Mouse (Mus musculus) hindbrain, embryonic 14.5 days (tissue): ENCODE measurements at regions not wholly inside any gene's neighbourhood (a gene's known extent, or its start where the extent isn't known, plus 50 kb on each side); places are given as distances from the start of the nearest gene placed in this dataset.
A peak's percentile ranks its signal among the peaks of the same experiment; 100 is the strongest.

ENCODE experiments used
- ATAC-seq: fragments of 200-750 bp; cut with Nextera tagmentation; 2 replicates; pipeline ENCODE4 v1.8.0; 2017; ENCODE audit warnings: moderate number of reproducible peaks, mild to moderate bottlenecking, moderate TSS enrichment, moderate library complexity; ENCODE audit not compliant: low FRiP score
- DNase-seq: peaks from one replicate; pipeline ENCODE4 v3.0.0-alpha.2; 2015; ENCODE audit warnings: low spot score
- H3K27ac ChIP-seq: fragments of 300-500 bp; sonication (generic); 2 replicates; pipeline ENCODE4 v1.5.1; 2014; ENCODE audit warnings: mild to moderate bottlenecking, moderate library complexity
- H3K27me3 ChIP-seq: fragments of 300-500 bp; sonication (generic); 2 replicates; pipeline ENCODE4 v1.6.1; 2014; ENCODE audit warnings: mild to moderate bottlenecking, low read length, mixed read lengths; ENCODE audit not compliant: control insufficient read depth, insufficient read depth
- H3K36me3 ChIP-seq: fragments of 300-500 bp; sonication (generic); replicated peaks from 2 replicates; pipeline ENCODE4 v1.6.1; 2014; ENCODE audit not compliant: control insufficient read depth, insufficient read depth
- H3K4me1 ChIP-seq: fragments of 300-500 bp; sonication (generic); replicated peaks from 2 replicates; pipeline ENCODE4 v1.6.1; 2014; ENCODE audit warnings: antibody characterized with exemption, low read length, mixed read lengths; ENCODE audit not compliant: control insufficient read depth, insufficient read depth
- H3K4me2 ChIP-seq: fragments of 300-500 bp; sonication (generic); replicated peaks from 2 replicates; pipeline ENCODE4 v1.6.1; 2014; ENCODE audit warnings: mild to moderate bottlenecking, moderate library complexity
- H3K4me3 ChIP-seq: fragments of 300-500 bp; sonication (generic); replicated peaks from 2 replicates; pipeline ENCODE4 v1.5.1; 2014; ENCODE audit warnings: mild to moderate bottlenecking, low read length
- H3K9ac ChIP-seq: fragments of 300-500 bp; sonication (generic); 2 replicates; pipeline ENCODE4 v1.6.1; 2014
- H3K9me3 ChIP-seq: fragments of 300-500 bp; sonication (generic); 2 replicates; pipeline ENCODE4 v1.6.1; 2016; ENCODE audit warnings: low read length; ENCODE audit not compliant: control insufficient read depth
- WGBS: fragments of 180-500 bp; shearing (Covaris S2); extraction: QIAGEN DNeasy Blood & Tissue Kit; methylation state at CpG from one replicate; pipeline ENCODE4 v1.1.7; 2014; 5-methylcytosine and 5-hydroxymethylcytosine counted together

- peak; percentile 88 for DNase-seq
- H3K4me1 ChIP-seq = no peaks in the 10 kb centered on the region
- no peak for ATAC-seq
- H3K36me3 ChIP-seq = no peaks in the 10 kb centered on the region
- no peak overlapping the region for H3K9ac ChIP-seq
- no peak overlapping the region for H3K4me3 ChIP-seq
- H3K9me3 ChIP-seq = no peaks in the 10 kb centered on the region
- H3K27me3 ChIP-seq = no peaks in the 10 kb centered on the region
- no peak overlapping the region for H3K27ac ChIP-seq
- H3K4me2 ChIP-seq = no peak overlapping the region
- 33% methylated on average over 4 of the region's 4 CpGs for WGBS
Observed at GRCm38 (mm10) chr2:101159276-101159675, 465.2 kb upstream of the Rag2 start.

GRCm38 (mm10) chr2:101165942-101166341 is 458.6 kb upstream of the Rag2 start:
- Histone ChIP-seq H3K27ac (no peak overlapping the region), H3K36me3 (no peaks in the 10 kb centered on the region), H3K4me1 (no peaks in the 10 kb centered on the region), H3K4me2 (no peak overlapping the region), H3K27me3 (peaks cover 18% of the 10 kb centered on the region), H3K9ac (no peak overlapping the region), H3K4me3 (no peak overlapping the region), H3K9me3 (no peaks in the 10 kb centered on the region)
- peak; percentile 77; the same call in 1 of the 2 replicates for ATAC-seq
- WGBS = 38% methylated on average over 6 of the region's 6 CpGs
- DNase-seq = peak; percentile 61

DNA sequence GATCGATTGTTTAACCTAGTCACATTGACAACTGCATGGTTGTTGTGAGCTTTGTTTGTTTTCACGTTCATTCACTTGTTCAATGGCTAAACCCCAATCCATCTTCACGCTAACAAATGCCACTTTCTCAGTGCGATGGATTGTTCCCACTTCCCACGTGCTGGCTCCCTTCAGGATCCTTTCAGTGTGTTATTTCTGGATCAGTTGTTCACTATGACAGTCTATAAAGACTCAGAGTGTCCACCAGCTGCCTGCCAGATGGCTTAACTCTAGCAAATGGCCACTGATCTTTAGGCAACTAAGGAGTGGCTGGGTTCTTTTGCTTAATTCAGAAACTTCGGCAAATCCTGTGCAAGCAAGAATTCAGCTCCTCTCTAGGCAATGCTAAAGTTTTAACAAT is 451.7 kb upstream of the Rag2 start:
- no peak overlapping the region for H3K27ac ChIP-seq
- no peaks in the 10 kb centered on the region for H3K9me3 ChIP-seq
- peak; percentile 87; the same call in 1 of the 2 replicates for ATAC-seq
- H3K27me3 ChIP-seq = peaks cover 44% of the 10 kb centered on the region
- no peak overlapping the region for H3K4me3 ChIP-seq
- peak; percentile 60 for DNase-seq
- H3K4me2 ChIP-seq = no peak overlapping the region
- H3K36me3 ChIP-seq = no peaks in the 10 kb centered on the region
- H3K9ac ChIP-seq = no peak overlapping the region
- 0 out of 2 replicates have a peak, but pooled peaks cover 7% of the 10 kb centered on the region for H3K4me1 ChIP-seq
- 8% methylated on average over 6 of the region's 6 CpGs for WGBS

- H3K27ac ChIP-seq = no peak overlapping the region
- no peak for ATAC-seq
- H3K4me1 ChIP-seq = 0 out of 2 replicates have a peak, but pooled peaks cover 7% of the 10 kb centered on the region
- H3K4me2 ChIP-seq = no peak overlapping the region
- DNase-seq = no peak
- H3K9ac ChIP-seq = no peak overlapping the region
- H3K27me3 ChIP-seq = peaks cover 29% of the 10 kb centered on the region; the same call in 1 of the 2 replicates
- 78% methylated on average over 3 of the region's 3 CpGs for WGBS
- no peaks in the 10 kb centered on the region for H3K36me3 ChIP-seq
- no peaks in the 10 kb centered on the region for H3K9me3 ChIP-seq
- H3K4me3 ChIP-seq = no peak overlapping the region
Observed at GRCm38 (mm10) chr2:101175124-101175523, 449.4 kb upstream of the Rag2 start.

DNA sequence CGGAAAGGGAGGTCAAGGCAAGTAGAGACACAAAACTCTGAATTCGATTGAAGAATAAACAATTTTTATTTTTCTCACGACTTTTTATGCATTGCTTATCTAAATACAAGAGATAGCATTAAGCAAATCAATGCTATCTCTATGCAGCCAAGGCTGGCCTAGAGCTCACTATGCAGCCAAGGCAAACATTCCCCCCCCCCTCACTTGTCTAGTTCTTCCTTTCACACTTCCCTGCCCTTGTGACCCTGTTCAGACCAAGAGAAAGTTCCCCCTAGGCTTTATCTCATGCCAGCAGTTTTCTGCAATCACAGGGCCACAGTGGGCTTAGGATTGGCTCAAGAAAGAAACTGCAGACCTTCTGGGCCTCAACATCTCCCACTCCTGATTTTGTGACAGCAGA is 417.9 kb upstream of the Rag2 start:
- DNase-seq = no peak
- Histone ChIP-seq H3K4me1 (no peaks in the 10 kb centered on the region), H3K4me3 (no peak overlapping the region), H3K4me2 (no peak overlapping the region), H3K27ac (no peak overlapping the region), H3K9me3 (no peaks in the 10 kb centered on the region), H3K36me3 (no peaks in the 10 kb centered on the region), H3K27me3 (no peaks in the 10 kb centered on the region), H3K9ac (no peak overlapping the region)
- WGBS = 88% methylated on average over 3 of the region's 3 CpGs
- no peak for ATAC-seq

GRCm38 (mm10) chr2:101209136-101209535 is 415.4 kb upstream of the Rag2 start:
- 51% methylated on average over 4 of the region's 4 CpGs for WGBS
- Histone ChIP-seq H3K4me3 (no peak overlapping the region), H3K27me3 (no peaks in the 10 kb centered on the region), H3K4me1 (no peaks in the 10 kb centered on the region), H3K9me3 (no peaks in the 10 kb centered on the region), H3K4me2 (no peak overlapping the region), H3K27ac (no peak overlapping the region), H3K9ac (no peak overlapping the region), H3K36me3 (no peaks in the 10 kb centered on the region)
- ATAC-seq (no peak), DNase-seq (no peak)

GRCm38 (mm10) chr2:101220759-101221158 is 403.8 kb upstream of the Rag2 start:
- H3K27ac ChIP-seq = no peak overlapping the region
- no peaks in the 10 kb centered on the region for H3K9me3 ChIP-seq
- no peak overlapping the region for H3K4me3 ChIP-seq
- DNase-seq (peak; percentile 65), ATAC-seq (peak; percentile 48; the same call in 1 of the 2 replicates)
- no peaks in the 10 kb centered on the region for H3K27me3 ChIP-seq
- no peaks in the 10 kb centered on the region for H3K36me3 ChIP-seq
- no peak overlapping the region for H3K9ac ChIP-seq
- H3K4me1 ChIP-seq = no peaks in the 10 kb centered on the region
- no peak overlapping the region for H3K4me2 ChIP-seq

DNA sequence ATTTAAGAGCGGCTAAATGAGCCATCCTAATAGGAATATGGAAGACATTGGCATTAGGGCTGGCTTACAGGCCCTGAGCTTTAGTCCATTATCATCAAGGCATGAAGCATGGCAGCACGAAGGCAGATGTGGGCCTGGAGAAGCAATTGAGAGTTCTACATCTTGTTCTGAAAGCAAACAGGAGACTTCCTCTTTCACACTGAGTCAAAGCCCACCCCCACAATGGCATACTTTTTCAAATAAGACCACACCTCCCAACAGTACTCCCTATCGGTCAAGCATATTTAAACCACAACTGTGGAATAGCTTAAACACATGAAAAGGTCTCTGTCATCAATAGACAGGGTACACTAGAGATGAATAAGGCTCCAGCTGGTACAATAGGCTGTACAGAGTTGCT is 381.5 kb upstream of the Rag2 start:
- no peak overlapping the region for H3K9ac ChIP-seq
- no peak overlapping the region for H3K27ac ChIP-seq
- no peaks in the 10 kb centered on the region for H3K27me3 ChIP-seq
- no peak for DNase-seq
- ATAC-seq = no peak
- no peaks in the 10 kb centered on the region for H3K36me3 ChIP-seq
- 83% methylated on average over 3 of the region's 3 CpGs for WGBS
- no peaks in the 10 kb centered on the region for H3K9me3 ChIP-seq
- H3K4me3 ChIP-seq = no peak overlapping the region
- no peak overlapping the region for H3K4me2 ChIP-seq
- H3K4me1 ChIP-seq = no peaks in the 10 kb centered on the region

GRCm38 (mm10) chr2:101247133-101247532 is 377.4 kb upstream of the Rag2 start:
- no peaks in the 10 kb centered on the region for H3K4me1 ChIP-seq
- H3K27ac ChIP-seq = no peak overlapping the region
- H3K4me3 ChIP-seq = no peak overlapping the region
- DNase-seq = no peak
- no peaks in the 10 kb centered on the region for H3K27me3 ChIP-seq
- no peak overlapping the region for H3K4me2 ChIP-seq
- no peaks in the 10 kb centered on the region for H3K9me3 ChIP-seq
- H3K9ac ChIP-seq = no peak overlapping the region
- no peak for ATAC-seq
- H3K36me3 ChIP-seq = no peaks in the 10 kb centered on the region
- WGBS = 57% methylated on average over 2 of the region's 2 CpGs

GRCm38 (mm10) chr2:101252228-101252627 is 372.3 kb upstream of the Rag2 start:
- Histone ChIP-seq H3K27ac (no peak overlapping the region), H3K27me3 (no peaks in the 10 kb centered on the region), H3K4me3 (no peak overlapping the region), H3K4me1 (no peaks in the 10 kb centered on the region), H3K9me3 (no peaks in the 10 kb centered on the region), H3K9ac (no peak overlapping the region), H3K4me2 (no peak overlapping the region), H3K36me3 (no peaks in the 10 kb centered on the region)
- no peak for ATAC-seq
- DNase-seq = no peak
- 65% methylated on average over 3 of the region's 3 CpGs for WGBS
